Mouse (Mus musculus) left cerebral cortex, postnatal 10 days (tissue): ENCODE data around the gene Pign. TPM values are rescaled to one million over a fixed set of nuclear protein-coding genes. Genes with fewer than 3 reads are reported as not detected.
A peak's percentile ranks its signal among the peaks of the same experiment; 100 is the strongest.

Source experiments
- DNase-seq, 2 experiments: peaks; one replicate each; pipeline ENCODE4 v3.0.0; 2021 to 2022; ENCODE audit warnings: low spot score in 2 of 2, mixed read lengths in 1 of 2; ENCODE audit errors: extremely low spot score in 1 of 2
- intact Hi-C: fragments of 180-260 bp; cut with DNase I; formaldehyde crosslinking; loops from one replicate; pipeline ENCODE4 v1.15.1; 2025
- total RNA-seq, 2 experiments: library from RNA; stranded (reverse); gene quantifications; 2 replicates each; pipeline ENCODE4 v1.2.3; 2021

Pign gene
- 10 to 100 TPM; 14.0 to 14.6 TPM for total RNA-seq

- peak; percentile 98 to 99 for DNase-seq
- intact Hi-C loops = loop anchor here (5.0 kb wide), 3 partner anchors 34 to 329 kb away; partner anchors contain the start of gene Zcchc2
These were observed at the start of gene Pign, which contains the start of gene Relch for GRCm38 (mm10) chr1:105663171-105663961. Gene Pign (minus strand): TSS chr1:105663677. Gene Relch (plus strand): TSS chr1:105663861.

GRCm38 (mm10) chr1:105712822-105713221, 49.3 kb upstream of the Pign start:
- intact Hi-C loops = loop anchor here (5.0 kb wide), 1 partner anchor 51 kb away; the partner anchor contains the start of genes Pign and Relch
- DNase-seq = no peak

GRCm38 (mm10) chr1:105711227-105711626, 47.8 kb upstream of the Pign start:
- peak in 1 of 2 experiments; percentile 21 for DNase-seq
- intact Hi-C loops = loop anchor here (5.0 kb wide), 1 partner anchor 49 kb away; the partner anchor contains the start of genes Pign and Relch

- no peak for DNase-seq
- intact Hi-C loops = no loop called here
These were observed 45.9 kb upstream of the Pign start for GRCm38 (mm10) chr1:105709415-105709814.

GRCm38 (mm10) chr1:105700984-105701530, 37.6 kb upstream of the Pign start:
- DNase-seq = no peak
- intact Hi-C loops = no loop called here

GRCm38 (mm10) chr1:105695581-105695980, 32.1 kb upstream of the Pign start:
- intact Hi-C loops = loop anchor here (5.0 kb wide), 1 partner anchor 33 kb away; the partner anchor contains the start of genes Pign and Relch
- DNase-seq = no peak

- no peak for DNase-seq
- intact Hi-C loops = no loop called here
These were observed 22.0 kb upstream of the Pign start for GRCm38 (mm10) chr1:105685501-105685900.

- DNase-seq = no peak
- intact Hi-C loops = no loop called here
These were observed 17.1 kb upstream of the Pign start for GRCm38 (mm10) chr1:105680587-105680986.

GRCm38 (mm10) chr1:105674763-105675162, 11.3 kb upstream of the Pign start:
- intact Hi-C loops = no loop called here

GRCm38 (mm10) chr1:105669700-105670099, 6.2 kb upstream of the Pign start:
- no peak for DNase-seq
- intact Hi-C loops = no loop called here

More at GRCm38 (mm10) chr1:105674763-105675162, 11.3 kb upstream of the Pign start:
- DNase-seq = no peak

GRCm38 (mm10) chr1:105663962-105664812, 710 bp upstream of the Pign start:
- DNase-seq = peak; percentile 22 to 49
- intact Hi-C loops = loop anchor here (5.0 kb wide), 3 partner anchors 33 to 328 kb away; partner anchors contain the start of gene Zcchc2

GRCm38 (mm10) chr1:105662820-105663170, 682 bp downstream of the Pign start:
- DNase-seq = no peak
- intact Hi-C loops = loop anchor here (5.0 kb wide), 3 partner anchors 35 to 330 kb away; partner anchors contain the start of gene Zcchc2

GRCm38 (mm10) chr1:105660015-105660414, 3.5 kb downstream of the Pign start:
- intact Hi-C loops = loop anchor here (5.0 kb wide), 3 partner anchors 37 to 332 kb away; partner anchors contain the start of gene Zcchc2
- DNase-seq = peak in 1 of 2 experiments; percentile 50

GRCm38 (mm10) chr1:105653981-105654380, 9.5 kb downstream of the Pign start:
- intact Hi-C loops = no loop called here
- no peak for DNase-seq

- no peak for DNase-seq
- intact Hi-C loops = no loop called here
These were observed 12.8 kb downstream of the Pign start for GRCm38 (mm10) chr1:105650650-105651049.

GRCm38 (mm10) chr1:105644093-105644492, 19.4 kb downstream of the Pign start:
- DNase-seq = no peak
- intact Hi-C loops = no loop called here

- peak in 1 of 2 experiments; percentile 53 for DNase-seq
- intact Hi-C loops = loop anchor here (2.0 to 10.0 kb wide), 3 partner anchors 536 to 1833 kb away; no protein-coding TSS in a partner anchor
These were observed 33.0 kb downstream of the Pign start for GRCm38 (mm10) chr1:105630481-105630880.

- intact Hi-C loops = no loop called here
- no peak for DNase-seq
These were observed 73.8 kb downstream of the Pign start for GRCm38 (mm10) chr1:105589673-105590072.

- intact Hi-C loops = no loop called here
- no peak for DNase-seq
These were observed 74.8 kb downstream of the Pign start for GRCm38 (mm10) chr1:105588697-105589096.
